Mouse (Mus musculus) mouse trophoblast stem cell (cell line): ENCODE measurements around the gene Cd247.

ENCODE experiments used
- in situ Hi-C, 2 experiments: fragments of 300-500 bp; cut with MseI, MboI; formaldehyde crosslinking; loops; 2 replicates in 1 of 2; 3 replicates in 1 of 2; pipeline ENCODE4 v1.15.1; 2025

The Cd247 gene

GRCm38 (mm10) chr1:165818145-165818860 is 29.8 kb downstream of the Cd247 start:
- in situ Hi-C loops: no loop called here

GRCm38 (mm10) chr1:165819147-165819546 is 30.7 kb downstream of the Cd247 start:
- in situ Hi-C loops: no loop called here

GRCm38 (mm10) chr1:165822031-165822430 is 33.5 kb downstream of the Cd247 start:
- in situ Hi-C loops: no loop called here

GRCm38 (mm10) chr1:165828173-165828572 is 39.7 kb downstream of the Cd247 start:
- in situ Hi-C loops: no loop called here

GRCm38 (mm10) chr1:165828615-165829014 is 40.1 kb downstream of the Cd247 start:
- in situ Hi-C loops: no loop called here

GRCm38 (mm10) chr1:165829890-165830289 is 41.4 kb downstream of the Cd247 start:
- in situ Hi-C loops: no loop called here

GRCm38 (mm10) chr1:165833244-165833643 is 44.8 kb downstream of the Cd247 start:
- in situ Hi-C loops: no loop called here

GRCm38 (mm10) chr1:165833910-165834632 is 45.6 kb downstream of the Cd247 start:
- in situ Hi-C loops: no loop called here

- in situ Hi-C loops: no loop called here
Observed at GRCm38 (mm10) chr1:165834633-165834975, 46.1 kb downstream of the Cd247 start.

- in situ Hi-C loops: no loop called here
Observed at GRCm38 (mm10) chr1:165836461-165836860, 48.0 kb downstream of the Cd247 start.

- in situ Hi-C loops: no loop called here
Observed at GRCm38 (mm10) chr1:165837546-165837945, 49.1 kb downstream of the Cd247 start.

- in situ Hi-C loops: no loop called here
Observed at GRCm38 (mm10) chr1:165839201-165839600, 50.7 kb downstream of the Cd247 start.

GRCm38 (mm10) chr1:165840548-165841230 is 52.2 kb downstream of the Cd247 start:
- in situ Hi-C loops: loop anchor here in 1 of 2 experiments (10.0 kb wide), 1 partner anchor 314 kb away; no protein-coding TSS in a partner anchor

- in situ Hi-C loops: loop anchor here in 1 of 2 experiments (10.0 kb wide), 1 partner anchor 313 kb away; no protein-coding TSS in a partner anchor
Observed at GRCm38 (mm10) chr1:165842170-165842569, 53.7 kb downstream of the Cd247 start.

- in situ Hi-C loops: loop anchor here in 1 of 2 experiments (10.0 kb wide), 1 partner anchor 311 kb away; no protein-coding TSS in a partner anchor
Observed at GRCm38 (mm10) chr1:165843586-165843985, 55.1 kb downstream of the Cd247 start.

- in situ Hi-C loops: loop anchor here in 1 of 2 experiments (10.0 kb wide), 1 partner anchor 310 kb away; no protein-coding TSS in a partner anchor
Observed at GRCm38 (mm10) chr1:165844466-165844951, 56.0 kb downstream of the Cd247 start.

- in situ Hi-C loops: loop anchor here in 1 of 2 experiments (10.0 kb wide), 1 partner anchor 310 kb away; no protein-coding TSS in a partner anchor
Observed at GRCm38 (mm10) chr1:165844956-165845355, 56.5 kb downstream of the Cd247 start.

GRCm38 (mm10) chr1:165845366-165845765 is 56.9 kb downstream of the Cd247 start:
- in situ Hi-C loops: loop anchor here in 1 of 2 experiments (10.0 kb wide), 1 partner anchor 309 kb away; no protein-coding TSS in a partner anchor

- in situ Hi-C loops: loop anchor here in 1 of 2 experiments (10.0 kb wide), 1 partner anchor 306 kb away; no protein-coding TSS in a partner anchor
Observed at GRCm38 (mm10) chr1:165848417-165848816, 59.9 kb downstream of the Cd247 start.

- in situ Hi-C loops: loop anchor here in 1 of 2 experiments (10.0 kb wide), 1 partner anchor 306 kb away; no protein-coding TSS in a partner anchor
Observed at GRCm38 (mm10) chr1:165848881-165849280, 60.4 kb downstream of the Cd247 start.
